Mouse (Mus musculus): ENCODE measurements around the gene Gm17482.

DNA sequence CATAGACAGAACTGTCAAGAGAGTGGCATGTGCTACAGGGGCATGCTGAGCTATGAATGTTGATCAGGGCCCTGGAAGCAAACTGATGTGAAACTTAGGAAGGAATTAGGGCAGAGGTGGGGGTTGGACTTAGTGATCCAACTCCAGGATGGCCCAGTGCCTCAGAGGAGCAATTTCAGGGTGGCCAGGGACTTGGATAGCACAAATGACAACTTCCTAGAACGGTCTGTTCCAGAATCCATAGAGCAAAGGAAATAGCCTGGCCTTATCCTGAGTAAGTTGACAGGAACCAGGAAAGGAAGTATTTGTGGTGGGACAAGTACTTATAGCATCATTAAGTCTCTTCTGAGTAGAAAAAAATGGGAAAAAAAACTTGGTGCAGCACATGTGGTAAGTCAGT is 5.4 kb downstream of the Gm17482 start:
- TF ChIP-seq CTCF (IDR thresholded peaks at IDR 0.05; ENCODE audit: low read depth) = no peak
- TF ChIP-seq EP300 (optimal IDR thresholded peaks at IDR 0.05) = no peak

Measured in stomach, postnatal 0 days (tissue).